Mouse (Mus musculus) forebrain, embryonic 13.5 days (tissue): Measurements from ENCODE around the gene Efna2. TPM values are rescaled to one million over a fixed set of nuclear protein-coding genes. Genes with fewer than 3 reads are reported as not detected.
A peak's percentile ranks its signal among the peaks of the same experiment; 100 is the strongest.

Experiments used
- ATAC-seq: fragments of 200-750 bp; cut with Nextera tagmentation; 2 replicates; pipeline ENCODE4 v1.8.0; 2017
- H3K27ac ChIP-seq: fragments of 300-500 bp; sonication (generic); 2 replicates; pipeline ENCODE4 v1.5.1; 2015; ENCODE audit warnings: inconsistent platforms, mild to moderate bottlenecking, moderate library complexity
- H3K27me3 ChIP-seq: fragments of 300-500 bp; sonication (generic); 2 replicates; pipeline ENCODE4 v1.6.1; 2015; ENCODE audit warnings: mild to moderate bottlenecking, inconsistent platforms
- H3K36me3 ChIP-seq: fragments of 300-500 bp; sonication (generic); 2 replicates; pipeline ENCODE4 v1.6.1; 2015; ENCODE audit warnings: mild to moderate bottlenecking, inconsistent platforms; ENCODE audit not compliant: poor library complexity, severe bottlenecking
- H3K4me1 ChIP-seq: fragments of 300-500 bp; sonication (generic); 2 replicates; pipeline ENCODE4 v1.6.1; 2015; ENCODE audit warnings: inconsistent platforms
- H3K4me2 ChIP-seq: fragments of 300-500 bp; sonication (generic); 2 replicates; pipeline ENCODE4 v1.6.1; 2015; ENCODE audit warnings: inconsistent platforms, mild to moderate bottlenecking, moderate library complexity
- H3K4me3 ChIP-seq: fragments of 300-500 bp; sonication (generic); 2 replicates; pipeline ENCODE4 v1.5.1; 2015; ENCODE audit warnings: mild to moderate bottlenecking, inconsistent platforms
- H3K9ac ChIP-seq: fragments of 300-500 bp; sonication (generic); 2 replicates; pipeline ENCODE4 v1.6.1; 2015; ENCODE audit warnings: mild to moderate bottlenecking, inconsistent platforms
- H3K9me3 ChIP-seq: fragments of 300-500 bp; sonication (generic); replicated peaks from 2 replicates; pipeline ENCODE4 v1.6.1; 2016; ENCODE audit warnings: inconsistent platforms
- WGBS: fragments of 180-500 bp; shearing (Covaris S2); methylation state at CpG from one replicate; pipeline ENCODE4 v1.1.7; 2015; 5-methylcytosine and 5-hydroxymethylcytosine counted together
- polyA plus RNA-seq: library from polyadenylated mRNA; unstranded; fragments of >200 nt; fragmentation: Nextera tagmentation; extraction: Ambion mirVana; gene quantifications from 2 replicates; pipeline ENCODE4 v1.2.1, GENCODE M21; 2015

The Efna2 gene
- polyA plus RNA-seq, 1 experiment from 2014 or later, result 19.5 TPM

- Histone ChIP-seq H3K27me3 (no peaks in the 10 kb centered on the region), H3K9ac (no peak overlapping the region), H3K4me1 (peaks cover 64% of the 10 kb centered on the region), H3K27ac (no peak overlapping the region), H3K9me3 (no peaks in the 10 kb centered on the region), H3K36me3 (peaks cover 28% of the 10 kb centered on the region), H3K4me2 (no peak overlapping the region), H3K4me3 (no peak overlapping the region)
- ATAC-seq, result no peak
- WGBS, result 95% methylated on average over 12 of the region's 12 CpGs
These were observed 35.1 kb upstream of the Efna2 start for GRCm38 (mm10) chr10:80144159-80144558.

GRCm38 (mm10) chr10:80144864-80145838 lies 34.1 kb upstream of the Efna2 start:
- H3K4me1 ChIP-seq, result peaks cover 59% of the 10 kb centered on the region
- 74% methylated on average over 20 of the region's 20 CpGs for WGBS
- no peaks in the 10 kb centered on the region for H3K27me3 ChIP-seq
- peaks cover 28% of the 10 kb centered on the region for H3K36me3 ChIP-seq
- H3K4me3 ChIP-seq, result peak overlapping the region; percentile 0; the same call in 1 of the 2 replicates
- H3K4me2 ChIP-seq, result 0 out of 2 replicates have a peak overlapping the region, but pooled peaks have one; percentile 5
- H3K9me3 ChIP-seq, result no peaks in the 10 kb centered on the region
- peak overlapping the region; percentile 45 for H3K27ac ChIP-seq
- peak overlapping the region; percentile 37; the same call in 1 of the 2 replicates for H3K9ac ChIP-seq
- ATAC-seq, result no peak

GRCm38 (mm10) chr10:80145896-80146295 lies 33.4 kb upstream of the Efna2 start:
- no peak overlapping the region for H3K4me2 ChIP-seq
- peaks cover 54% of the 10 kb centered on the region for H3K4me1 ChIP-seq
- no peak for ATAC-seq
- WGBS, result 88% methylated on average over 6 of the region's 6 CpGs
- no peaks in the 10 kb centered on the region for H3K9me3 ChIP-seq
- no peaks in the 10 kb centered on the region for H3K27me3 ChIP-seq
- peak overlapping the region; percentile 100 for H3K27ac ChIP-seq
- H3K9ac ChIP-seq, result peak overlapping the region; percentile 37; the same call in 1 of the 2 replicates
- H3K36me3 ChIP-seq, result peaks cover 28% of the 10 kb centered on the region
- H3K4me3 ChIP-seq, result peak overlapping the region; percentile 0; the same call in 1 of the 2 replicates

GRCm38 (mm10) chr10:80146568-80147011 lies 32.7 kb upstream of the Efna2 start:
- no peaks in the 10 kb centered on the region for H3K27me3 ChIP-seq
- no peak overlapping the region for H3K4me3 ChIP-seq
- H3K4me2 ChIP-seq, result no peak overlapping the region
- H3K9me3 ChIP-seq, result no peaks in the 10 kb centered on the region
- H3K9ac ChIP-seq, result peak overlapping the region; percentile 37; the same call in 1 of the 2 replicates
- H3K27ac ChIP-seq, result peak overlapping the region; percentile 100
- H3K4me1 ChIP-seq, result peaks cover 48% of the 10 kb centered on the region
- H3K36me3 ChIP-seq, result peaks cover 34% of the 10 kb centered on the region
- WGBS, result 85% methylated on average over 4 of the region's 4 CpGs
- no peak for ATAC-seq

GRCm38 (mm10) chr10:80147146-80147718 lies 32.0 kb upstream of the Efna2 start:
- H3K27me3 ChIP-seq, result no peaks in the 10 kb centered on the region
- H3K9me3 ChIP-seq, result no peaks in the 10 kb centered on the region
- no peak for ATAC-seq
- H3K36me3 ChIP-seq, result peaks cover 40% of the 10 kb centered on the region
- WGBS, result 76% methylated on average over 5 of the region's 5 CpGs
- H3K4me1 ChIP-seq, result peaks cover 52% of the 10 kb centered on the region
- peak overlapping the region; percentile 96; the same call in 1 of the 2 replicates for H3K9ac ChIP-seq
- peak overlapping the region; percentile 99 for H3K4me3 ChIP-seq
- peak overlapping the region; percentile 71 for H3K4me2 ChIP-seq
- H3K27ac ChIP-seq, result peak overlapping the region; percentile 100

- H3K27ac ChIP-seq, result peak within 1 kb of the TSS; percentile 100
- peak within 1 kb of the TSS; percentile 71 for H3K4me2 ChIP-seq
- peaks cover 47% of the 10 kb centered on the region for H3K36me3 ChIP-seq
- peak; percentile 36 for ATAC-seq
- peak within 1 kb of the TSS; percentile 99 for H3K4me3 ChIP-seq
- peak within 1 kb of the TSS; percentile 96 for H3K9ac ChIP-seq
- H3K9me3 ChIP-seq, result no peaks in the 10 kb centered on the region
- WGBS, result 1% methylated on average over 35 of the region's 42 CpGs
- peaks cover 55% of the 10 kb centered on the region for H3K4me1 ChIP-seq
- H3K27me3 ChIP-seq, result no peaks in the 10 kb centered on the region
These were observed 31.3 kb upstream of the Efna2 start, which contains the start of gene Midn for GRCm38 (mm10) chr10:80147719-80148601. TSS of gene Midn (plus strand) at chr10:80148272.

GRCm38 (mm10) chr10:80148610-80149290 lies 30.5 kb upstream of the Efna2 start:
- H3K4me2 ChIP-seq, result peak overlapping the region; percentile 71
- peaks cover 51% of the 10 kb centered on the region for H3K36me3 ChIP-seq
- no peaks in the 10 kb centered on the region for H3K27me3 ChIP-seq
- peak; percentile 61 for ATAC-seq
- WGBS, result under 1% methylated on average over 54 of the region's 57 CpGs
- no peaks in the 10 kb centered on the region for H3K9me3 ChIP-seq
- peak overlapping the region; percentile 96 for H3K9ac ChIP-seq
- H3K4me1 ChIP-seq, result peaks cover 55% of the 10 kb centered on the region
- peak overlapping the region; percentile 100 for H3K27ac ChIP-seq
- peak overlapping the region; percentile 99 for H3K4me3 ChIP-seq

- Histone ChIP-seq H3K9me3 (no peaks in the 10 kb centered on the region), H3K9ac (peak overlapping the region; percentile 100), H3K4me1 (peaks cover 59% of the 10 kb centered on the region), H3K4me2 (peak overlapping the region; percentile 99), H3K27me3 (no peaks in the 10 kb centered on the region), H3K4me3 (peak overlapping the region; percentile 99), H3K36me3 (peaks cover 51% of the 10 kb centered on the region), H3K27ac (peak overlapping the region; percentile 100)
- ATAC-seq, result peak; percentile 86
- WGBS, result under 1% methylated on average over 88 of the region's 88 CpGs
These were observed 29.7 kb upstream of the Efna2 start for GRCm38 (mm10) chr10:80149291-80150225.

- peak overlapping the region; percentile 100 for H3K9ac ChIP-seq
- peak overlapping the region; percentile 99 for H3K4me2 ChIP-seq
- under 1% methylated on average over 55 of the region's 71 CpGs for WGBS
- no peaks in the 10 kb centered on the region for H3K27me3 ChIP-seq
- H3K27ac ChIP-seq, result peak overlapping the region; percentile 100
- no peaks in the 10 kb centered on the region for H3K9me3 ChIP-seq
- peak overlapping the region; percentile 99 for H3K4me3 ChIP-seq
- peaks cover 62% of the 10 kb centered on the region for H3K4me1 ChIP-seq
- peaks cover 51% of the 10 kb centered on the region for H3K36me3 ChIP-seq
- ATAC-seq, result 0 out of 2 replicates have a peak, but pooled peaks have one; percentile 1
These were observed 28.8 kb upstream of the Efna2 start for GRCm38 (mm10) chr10:80150226-80151210.
